Mouse (Mus musculus): ENCODE results near the gene Tec.

- no peak for TF ChIP-seq EP300 (IDR thresholded peaks at IDR 0.05; ENCODE audit: insufficient read depth, low read depth, low read length)
- TF ChIP-seq POLR2A (IDR thresholded peaks at IDR 0.05; ENCODE audit: insufficient read depth, low read length): no peak
Measured at GRCm38 (mm10) chr5:72791386-72791785, 76.9 kb downstream of the Tec start.

All from ES-Bruce4 (cell line).